Mouse (Mus musculus) heart, embryonic 15.5 days (tissue): ENCODE measurements around the gene Tnfrsf9. TPM values are rescaled to one million over a fixed set of nuclear protein-coding genes. Genes with fewer than 3 reads are reported as not detected.
A peak's percentile ranks its signal among the peaks of the same experiment; 100 is the strongest.

Source experiments
- ATAC-seq: fragments of 200-750 bp; cut with Nextera tagmentation; replicated peaks from 2 replicates; pipeline ENCODE4 v1.8.0; 2017; ENCODE audit warnings: low read depth, moderate TSS enrichment; ENCODE audit not compliant: insufficient number of reproducible peaks, insufficient read depth, low FRiP score
- H3K27ac ChIP-seq: fragments of 300-500 bp; sonication (generic); 2 replicates; pipeline ENCODE4 v1.5.1; 2015; ENCODE audit warnings: mild to moderate bottlenecking, inconsistent platforms
- H3K27me3 ChIP-seq: fragments of 300-500 bp; sonication (generic); 2 replicates; pipeline ENCODE4 v1.6.1; 2015; ENCODE audit warnings: inconsistent platforms
- H3K36me3 ChIP-seq: fragments of 300-500 bp; sonication (generic); 2 replicates; pipeline ENCODE4 v1.6.1; 2015; ENCODE audit warnings: mild to moderate bottlenecking, inconsistent platforms
- H3K4me1 ChIP-seq: fragments of 300-500 bp; sonication (generic); replicated peaks from 2 replicates; pipeline ENCODE4 v1.6.1; 2015; ENCODE audit warnings: inconsistent platforms
- H3K4me2 ChIP-seq: fragments of 300-500 bp; sonication (generic); 2 replicates; pipeline ENCODE4 v1.6.1; 2015; ENCODE audit warnings: inconsistent platforms, mild to moderate bottlenecking, moderate library complexity
- H3K4me3 ChIP-seq: fragments of 300-500 bp; sonication (generic); 2 replicates; pipeline ENCODE4 v1.5.1; 2015; ENCODE audit warnings: mild to moderate bottlenecking, inconsistent platforms
- H3K9ac ChIP-seq: fragments of 300-500 bp; sonication (generic); 2 replicates; pipeline ENCODE4 v1.6.1; 2015; ENCODE audit warnings: mild to moderate bottlenecking, inconsistent platforms
- H3K9me3 ChIP-seq: fragments of 300-500 bp; sonication (generic); replicated peaks from 2 replicates; pipeline ENCODE4 v1.6.1; 2016; ENCODE audit warnings: inconsistent platforms
- WGBS: fragments of 180-500 bp; shearing (Covaris S2); methylation state at CpG from one replicate; pipeline ENCODE4 v1.1.7; 2015; ENCODE audit warnings: mixed read lengths; 5-methylcytosine and 5-hydroxymethylcytosine counted together
- polyA plus RNA-seq: library from polyadenylated mRNA; unstranded; fragments of >200 nt; fragmentation: Nextera tagmentation; extraction: Ambion mirVana; gene quantifications from 2 replicates; pipeline ENCODE4 v1.2.1, GENCODE M21; 2015

The Tnfrsf9 gene
- polyA plus RNA-seq, 1 experiment from 2014 or later = 2.0 TPM

GRCm38 (mm10) chr4:150937293-150938062 is 23.1 kb downstream of the Tnfrsf9 start:
- WGBS = 65% methylated on average over 16 of the region's 16 CpGs

GRCm38 (mm10) chr4:150938063-150938452 is 23.7 kb downstream of the Tnfrsf9 start:
- 19% methylated on average over 14 of the region's 14 CpGs for WGBS
- H3K9ac ChIP-seq = no peak overlapping the region; the same call in 1 of the 2 replicates
- H3K27ac ChIP-seq = no peak overlapping the region

More at GRCm38 (mm10) chr4:150937293-150938062, 23.1 kb downstream of the Tnfrsf9 start:
- Histone ChIP-seq H3K4me3 (peak overlapping the region; percentile 18; the same call in 1 of the 2 replicates), H3K9ac (no peak overlapping the region; the same call in 1 of the 2 replicates), H3K36me3 (no peaks in the 10 kb centered on the region), H3K4me2 (peak overlapping the region; percentile 44), H3K27ac (no peak overlapping the region), H3K4me1 (peaks cover 9% of the 10 kb centered on the region), H3K27me3 (no peaks in the 10 kb centered on the region), H3K9me3 (no peaks in the 10 kb centered on the region)
- no peak for ATAC-seq

DNA sequence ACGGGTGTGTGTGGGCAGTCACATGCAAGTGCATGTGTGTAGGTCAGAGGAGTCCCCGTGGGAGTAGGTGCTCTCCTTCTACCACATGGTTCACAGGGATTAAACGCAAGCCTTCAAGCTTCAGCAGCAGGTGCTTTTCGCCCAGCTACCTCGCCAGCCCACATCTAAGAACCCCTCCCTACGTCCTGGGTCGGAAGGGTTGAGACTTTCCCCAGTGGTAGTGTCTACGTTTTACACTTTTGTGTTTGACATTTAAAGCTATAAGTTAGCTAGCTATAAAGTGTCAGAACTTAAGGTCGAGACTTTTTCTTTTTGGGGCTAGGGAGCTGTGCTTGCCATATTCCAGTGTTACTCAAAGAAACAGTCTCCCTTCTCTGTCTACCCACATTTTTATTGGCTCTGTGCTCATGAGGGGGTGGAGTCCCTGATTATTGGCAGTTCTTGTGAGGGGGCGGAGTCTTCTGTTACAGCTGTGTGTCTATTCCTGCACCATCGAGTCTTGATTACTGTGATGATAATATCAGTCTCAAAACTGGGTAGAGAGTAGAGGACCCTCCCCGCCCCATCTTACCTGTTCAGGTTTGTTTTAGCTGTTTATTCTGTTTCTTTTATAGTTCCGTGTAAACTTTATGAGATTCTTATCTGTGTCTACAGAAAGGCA is 25.8 kb downstream of the Tnfrsf9 start:
- ATAC-seq = 0 out of 2 replicates have a peak, but pooled peaks have one; percentile 31
- WGBS = 61% methylated on average over 13 of the region's 13 CpGs

More at GRCm38 (mm10) chr4:150938063-150938452, 23.7 kb downstream of the Tnfrsf9 start:
- Histone ChIP-seq H3K4me2 (peak overlapping the region; percentile 44), H3K9me3 (no peaks in the 10 kb centered on the region), H3K27me3 (no peaks in the 10 kb centered on the region), H3K4me1 (peaks cover 9% of the 10 kb centered on the region), H3K36me3 (no peaks in the 10 kb centered on the region), H3K4me3 (peak overlapping the region; percentile 18; the same call in 1 of the 2 replicates)
- no peak for ATAC-seq

DNA sequence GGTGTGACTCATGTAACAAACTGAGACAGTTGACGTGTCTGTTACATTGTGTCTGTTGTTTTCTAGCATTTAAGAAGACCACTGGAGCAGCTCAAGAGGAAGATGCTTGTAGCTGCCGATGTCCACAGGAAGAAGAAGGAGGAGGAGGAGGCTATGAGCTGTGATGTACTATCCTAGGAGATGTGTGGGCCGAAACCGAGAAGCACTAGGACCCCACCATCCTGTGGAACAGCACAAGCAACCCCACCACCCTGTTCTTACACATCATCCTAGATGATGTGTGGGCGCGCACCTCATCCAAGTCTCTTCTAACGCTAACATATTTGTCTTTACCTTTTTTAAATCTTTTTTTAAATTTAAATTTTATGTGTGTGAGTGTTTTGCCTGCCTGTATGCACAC is 30.3 kb downstream of the Tnfrsf9 start:
- Histone ChIP-seq H3K9me3 (no peaks in the 10 kb centered on the region), H3K36me3 (no peaks in the 10 kb centered on the region), H3K27ac (no peak overlapping the region), H3K27me3 (no peaks in the 10 kb centered on the region), H3K9ac (no peak overlapping the region), H3K4me3 (no peak overlapping the region), H3K4me1 (no peaks in the 10 kb centered on the region), H3K4me2 (no peak overlapping the region)
- ATAC-seq = no peak
- WGBS = 87% methylated on average over 7 of the region's 7 CpGs

More for the DNA sequence above, 25.8 kb downstream of the Tnfrsf9 start:
- Histone ChIP-seq H3K36me3 (no peaks in the 10 kb centered on the region), H3K4me2 (no peak overlapping the region), H3K27ac (no peak overlapping the region), H3K4me3 (no peak overlapping the region), H3K4me1 (peaks cover 9% of the 10 kb centered on the region), H3K9me3 (no peaks in the 10 kb centered on the region), H3K9ac (no peak overlapping the region), H3K27me3 (no peaks in the 10 kb centered on the region)

- Histone ChIP-seq H3K4me1 (no peaks in the 10 kb centered on the region), H3K27ac (no peak overlapping the region), H3K4me2 (no peak overlapping the region), H3K27me3 (no peaks in the 10 kb centered on the region), H3K9me3 (no peaks in the 10 kb centered on the region), H3K9ac (no peak overlapping the region), H3K4me3 (no peak overlapping the region), H3K36me3 (no peaks in the 10 kb centered on the region)
- 70% methylated on average over 10 of the region's 10 CpGs for WGBS
- ATAC-seq = no peak
Observed at GRCm38 (mm10) chr4:150950972-150951371, 36.6 kb downstream of the Tnfrsf9 start.

GRCm38 (mm10) chr4:150956369-150957105 is 42.2 kb downstream of the Tnfrsf9 start:
- WGBS = 53% methylated on average over 13 of the region's 13 CpGs
- Histone ChIP-seq H3K4me1 (no peaks in the 10 kb centered on the region), H3K9me3 (no peaks in the 10 kb centered on the region), H3K4me2 (no peak overlapping the region), H3K9ac (no peak overlapping the region), H3K36me3 (no peaks in the 10 kb centered on the region), H3K27me3 (no peaks in the 10 kb centered on the region), H3K27ac (no peak overlapping the region), H3K4me3 (no peak overlapping the region)
- no peak for ATAC-seq

DNA sequence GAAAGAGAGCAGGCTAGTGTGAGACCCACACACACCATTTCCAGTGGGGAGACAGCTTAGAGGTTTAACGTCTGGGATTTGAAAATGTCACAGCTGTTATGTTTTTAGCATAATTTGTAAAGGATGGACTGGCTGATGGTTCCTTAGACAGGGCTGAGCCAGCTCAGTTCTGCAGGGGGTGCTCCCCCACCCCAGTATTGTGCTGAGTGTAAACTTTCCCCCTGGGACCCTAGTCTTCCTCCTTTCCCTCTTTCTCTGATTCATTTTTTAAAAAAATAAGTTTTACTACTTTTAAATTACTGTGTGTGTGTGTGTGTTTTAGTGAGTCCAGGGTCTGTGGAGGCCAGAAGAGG is 42.7 kb downstream of the Tnfrsf9 start:
- 54% methylated on average over 1 of the region's 1 CpGs for WGBS
- ATAC-seq = no peak
- no peaks in the 10 kb centered on the region for H3K4me1 ChIP-seq

DNA sequence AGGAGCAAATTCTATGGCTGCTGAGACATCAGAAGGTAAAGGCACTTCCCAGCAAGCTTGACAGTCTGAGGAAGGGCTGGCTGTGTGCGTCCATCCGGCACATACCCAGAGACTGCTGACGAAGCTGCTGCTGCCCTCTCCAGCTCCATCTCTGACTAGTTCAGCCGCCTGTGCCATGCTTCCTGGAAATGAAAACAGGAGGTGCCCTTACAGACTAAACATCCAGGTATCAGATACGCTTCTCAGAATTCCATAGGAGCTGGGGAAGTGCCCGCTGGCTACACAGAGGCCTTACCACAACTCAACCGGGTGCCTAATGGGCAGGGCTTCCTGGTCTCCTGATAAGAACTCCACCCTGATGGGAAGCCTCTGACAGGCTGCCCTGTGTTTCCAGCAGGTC is 44.2 kb downstream of the Tnfrsf9 start:
- H3K9ac ChIP-seq = no peak overlapping the region
- H3K9me3 ChIP-seq = no peaks in the 10 kb centered on the region
- ATAC-seq = no peak
- no peaks in the 10 kb centered on the region for H3K27me3 ChIP-seq
- H3K4me3 ChIP-seq = no peak overlapping the region
- H3K27ac ChIP-seq = no peak overlapping the region
- H3K4me2 ChIP-seq = no peak overlapping the region
- H3K36me3 ChIP-seq = no peaks in the 10 kb centered on the region
- no peaks in the 10 kb centered on the region for H3K4me1 ChIP-seq
- 71% methylated on average over 7 of the region's 7 CpGs for WGBS

More for the DNA sequence above, 42.7 kb downstream of the Tnfrsf9 start:
- Histone ChIP-seq H3K9ac (no peak overlapping the region), H3K4me2 (no peak overlapping the region), H3K27ac (no peak overlapping the region), H3K9me3 (no peaks in the 10 kb centered on the region), H3K27me3 (no peaks in the 10 kb centered on the region), H3K4me3 (no peak overlapping the region), H3K36me3 (no peaks in the 10 kb centered on the region)

GRCm38 (mm10) chr4:150962231-150962630 is 47.9 kb downstream of the Tnfrsf9 start:
- Histone ChIP-seq H3K27me3 (no peaks in the 10 kb centered on the region), H3K4me1 (0 out of 2 replicates have a peak, but pooled peaks cover 4% of the 10 kb centered on the region), H3K27ac (no peak overlapping the region), H3K4me3 (no peak overlapping the region), H3K4me2 (no peak overlapping the region), H3K9me3 (no peaks in the 10 kb centered on the region), H3K9ac (no peak overlapping the region), H3K36me3 (no peaks in the 10 kb centered on the region)
- no peak for ATAC-seq
- WGBS = 39% methylated on average over 6 of the region's 6 CpGs

DNA sequence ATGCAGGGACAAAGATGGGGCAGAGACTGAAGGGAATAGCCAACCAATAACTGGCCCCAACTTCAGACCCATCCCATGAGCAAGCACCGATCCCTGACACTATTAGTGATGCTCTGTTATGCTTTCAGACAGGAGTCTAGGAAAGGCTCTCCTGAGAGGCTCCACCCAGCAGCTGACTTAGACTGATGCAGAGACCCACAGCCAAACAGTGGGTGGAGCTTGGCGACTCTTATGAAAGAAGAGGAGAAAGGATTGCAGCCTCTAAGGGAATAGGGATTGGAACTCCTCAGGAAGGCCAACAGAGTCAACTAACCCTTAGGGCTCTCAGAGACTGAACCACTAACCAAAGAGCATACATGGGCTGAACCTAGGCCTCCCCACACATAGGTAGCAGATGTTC is 49.3 kb downstream of the Tnfrsf9 start:
- H3K27me3 ChIP-seq = no peaks in the 10 kb centered on the region
- 68% methylated on average over 2 of the region's 2 CpGs for WGBS
- H3K4me3 ChIP-seq = no peak overlapping the region
- no peak overlapping the region for H3K27ac ChIP-seq
- no peak overlapping the region for H3K4me2 ChIP-seq
- no peaks in the 10 kb centered on the region for H3K9me3 ChIP-seq
- no peak for ATAC-seq
- H3K9ac ChIP-seq = no peak overlapping the region
- H3K4me1 ChIP-seq = 0 out of 2 replicates have a peak, but pooled peaks cover 4% of the 10 kb centered on the region
- H3K36me3 ChIP-seq = no peaks in the 10 kb centered on the region
